Mouse (Mus musculus) right cerebral cortex, adult 2 months (tissue): ENCODE measurements around the gene Cops7a.

Experiments
- DNase-seq, 2 experiments: peaks; one replicate each; pipeline ENCODE4 v3.0.0; 2021 to 2022; ENCODE audit warnings: low spot score in 2 of 2

Cops7a gene

GRCm38 (mm10) chr6:124965088-124965719 is at the start of gene Cops7a:
Gene Cops7a (minus strand): TSS chr6:124965538.
- DNase-seq, result peak; percentile 95 to 96

GRCm38 (mm10) chr6:125009181-125010073 is 44.1 kb upstream of the Cops7a start:
- peak; percentile 59 to 70 for DNase-seq

GRCm38 (mm10) chr6:125009129-125009180 is 43.6 kb upstream of the Cops7a start, which contains the start of gene Zfp384:
Gene Zfp384 (plus strand): TSS chr6:125009145.
- DNase-seq, result no peak

GRCm38 (mm10) chr6:125008586-125009128 is 43.3 kb upstream of the Cops7a start:
- peak; percentile 98 to 99 for DNase-seq

GRCm38 (mm10) chr6:125008060-125008459 is 42.7 kb upstream of the Cops7a start:
- no peak for DNase-seq

- DNase-seq, result peak; percentile 38 to 41
Measured at GRCm38 (mm10) chr6:125005086-125005485, 39.7 kb upstream of the Cops7a start.

GRCm38 (mm10) chr6:125003706-125004105 is 38.4 kb upstream of the Cops7a start:
- DNase-seq, result peak in 1 of 2 experiments; percentile 40

GRCm38 (mm10) chr6:124999546-124999945 is 34.2 kb upstream of the Cops7a start:
- no peak for DNase-seq

GRCm38 (mm10) chr6:124999091-124999490 is 33.8 kb upstream of the Cops7a start:
- no peak for DNase-seq

GRCm38 (mm10) chr6:124998066-124998465 is 32.7 kb upstream of the Cops7a start:
- peak; percentile 69 to 75 for DNase-seq

GRCm38 (mm10) chr6:124996551-124997501 is 31.5 kb upstream of the Cops7a start, which contains the start of gene Pianp:
Gene Pianp (plus strand): TSS chr6:124996694.
- DNase-seq, result peak; percentile 83 to 85

- no peak for DNase-seq
Measured at GRCm38 (mm10) chr6:124995831-124996403, 30.6 kb upstream of the Cops7a start.

- no peak for DNase-seq
Measured at GRCm38 (mm10) chr6:124995246-124995645, 29.9 kb upstream of the Cops7a start.

GRCm38 (mm10) chr6:124993876-124994275 is 28.5 kb upstream of the Cops7a start:
- DNase-seq, result peak in 1 of 2 experiments; percentile 8

GRCm38 (mm10) chr6:124993365-124993764 is 28.0 kb upstream of the Cops7a start:
- DNase-seq, result peak in 1 of 2 experiments; percentile 30

GRCm38 (mm10) chr6:124992241-124992640 is 26.9 kb upstream of the Cops7a start:
- peak in 1 of 2 experiments; percentile 17 for DNase-seq

- DNase-seq, result peak; percentile 47 to 58
Measured at GRCm38 (mm10) chr6:124967766-124968165, 2.4 kb upstream of the Cops7a start.

GRCm38 (mm10) chr6:124966466-124967118 is 1.3 kb upstream of the Cops7a start:
- DNase-seq, result no peak

GRCm38 (mm10) chr6:124965747-124966146 is 409 bp upstream of the Cops7a start:
- no peak for DNase-seq

GRCm38 (mm10) chr6:124964638-124965037 is 700 bp downstream of the Cops7a start:
- DNase-seq, result no peak

- no peak for DNase-seq
Measured at GRCm38 (mm10) chr6:124961021-124961420, 4.3 kb downstream of the Cops7a start.
